Mouse (Mus musculus) neural tube, embryonic 10.5 days (tissue): ENCODE results near the gene B830017H08Rik.

Source experiments
- DNase-seq: peaks from one replicate; pipeline ENCODE4 v3.0.0-alpha.2; 2017; ENCODE audit warnings: low spot score; ENCODE audit errors: extremely low spot score

B830017H08Rik gene

GRCm38 (mm10) chr16:17809125-17809524 is 23.8 kb upstream of the B830017H08Rik start:
- DNase-seq, result peak; percentile 32

DNA sequence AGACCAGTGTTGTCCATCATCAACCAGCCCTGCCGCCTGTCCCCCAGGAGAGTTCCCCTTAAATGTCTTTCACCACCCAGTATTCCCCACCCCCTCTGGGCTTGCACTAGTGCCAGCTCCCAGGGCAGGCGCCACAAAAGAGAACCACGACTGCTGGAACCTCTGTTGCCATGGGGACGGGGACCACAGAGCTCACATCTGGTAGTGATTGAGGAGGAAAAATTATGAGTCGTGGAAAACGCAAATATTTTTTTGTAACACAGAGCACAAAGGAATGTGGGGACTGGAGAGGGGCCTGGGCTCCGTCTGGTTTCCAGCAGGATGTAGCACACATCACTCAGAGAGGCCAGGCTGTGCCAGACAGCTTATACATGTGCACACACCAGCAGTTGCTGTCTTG is 23.2 kb upstream of the B830017H08Rik start:
- DNase-seq, result peak; percentile 74

DNA sequence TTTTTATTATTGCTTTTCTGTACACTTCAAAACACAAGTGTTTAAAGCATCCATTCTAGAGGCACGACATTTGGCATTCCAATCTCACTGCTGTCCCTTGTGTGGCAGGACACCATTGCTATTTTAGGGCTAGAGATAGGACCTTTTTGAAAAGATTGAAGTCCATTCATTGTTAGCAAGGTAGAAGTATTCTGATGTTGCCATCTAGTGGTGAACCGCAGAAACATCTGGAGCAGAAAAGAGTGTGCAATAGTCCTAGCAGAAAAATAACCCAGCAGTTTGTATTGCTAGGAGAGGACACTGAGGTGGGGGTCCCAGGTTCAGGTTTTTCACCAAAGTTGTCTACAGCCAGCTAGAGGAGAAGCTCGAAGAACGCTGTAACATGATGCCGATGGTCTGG is 20.8 kb upstream of the B830017H08Rik start:
- DNase-seq, result peak; percentile 38

GRCm38 (mm10) chr16:17813173-17813572 is 19.7 kb upstream of the B830017H08Rik start:
- DNase-seq, result peak; percentile 15

DNA sequence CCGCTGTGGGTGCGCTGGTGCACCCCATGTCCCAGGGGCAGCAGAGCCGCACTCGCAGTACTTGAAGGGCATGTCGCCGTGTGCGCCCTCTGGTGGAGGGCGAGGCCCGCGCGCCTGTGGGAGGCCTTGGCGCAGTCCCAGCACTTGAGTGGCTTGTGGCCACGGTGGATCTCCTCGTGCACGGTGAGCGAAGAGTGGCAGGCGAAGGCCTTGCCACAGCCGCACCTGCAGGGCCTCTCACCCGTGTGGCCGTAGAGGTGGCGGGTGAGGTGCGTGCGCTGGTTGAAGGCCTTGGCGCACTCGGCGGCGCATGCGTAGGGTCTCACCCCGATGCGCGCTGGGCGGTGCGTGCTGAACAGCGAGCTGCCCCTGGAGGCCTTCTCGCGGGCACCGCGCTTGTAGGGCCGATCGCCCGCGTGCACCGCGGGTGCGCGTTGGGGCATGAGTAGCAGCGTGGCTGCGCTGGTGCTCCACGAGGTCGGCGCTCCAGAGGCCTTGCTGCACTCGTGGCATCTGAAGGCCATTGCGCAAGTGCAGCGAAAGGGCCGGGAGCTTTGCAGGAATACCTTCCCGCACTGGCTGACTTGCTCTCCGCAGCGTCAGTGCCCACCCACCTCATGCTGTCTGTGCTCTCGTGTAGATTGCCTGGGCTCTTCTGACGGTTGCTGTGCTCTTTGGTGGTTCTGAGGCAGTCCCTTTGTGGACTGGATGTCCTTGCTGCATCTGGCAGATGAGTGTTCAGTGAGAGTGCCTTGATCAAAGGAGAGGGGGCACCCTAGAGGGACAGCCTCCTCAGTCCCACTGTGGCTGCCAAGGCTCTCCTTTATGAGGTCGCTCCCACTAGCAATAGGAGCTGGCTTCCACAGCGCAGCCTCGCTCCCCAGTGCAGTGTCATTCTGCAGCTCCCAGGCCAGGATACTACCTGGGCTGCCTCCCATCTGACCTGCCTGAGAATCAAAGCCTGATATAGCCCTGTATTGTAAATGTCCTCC is 17.2 kb upstream of the B830017H08Rik start:
- DNase-seq, result peak; percentile 92

GRCm38 (mm10) chr16:17816528-17816927 is 16.4 kb upstream of the B830017H08Rik start:
- no peak for DNase-seq

- no peak for DNase-seq
These were observed 6.4 kb upstream of the B830017H08Rik start for GRCm38 (mm10) chr16:17826500-17826899.

DNA sequence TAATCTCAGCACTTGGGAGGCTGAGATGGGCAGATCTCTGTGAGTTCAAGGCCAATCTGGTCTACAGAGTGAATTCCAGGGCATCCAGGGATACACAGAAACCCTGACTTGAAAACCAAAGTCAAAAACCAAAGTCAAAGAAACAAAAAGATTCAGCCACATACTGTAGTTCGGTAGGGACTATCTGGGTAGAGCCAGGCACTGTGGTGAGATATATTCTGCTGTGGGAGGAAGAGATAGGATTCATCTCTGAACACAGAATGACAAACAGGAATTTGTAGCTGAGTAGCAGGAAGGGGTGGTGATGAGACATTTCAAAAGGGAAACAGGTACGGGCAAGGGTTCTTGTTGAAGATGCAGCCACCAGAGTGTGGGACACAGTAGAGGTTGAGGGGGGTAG is 4.7 kb upstream of the B830017H08Rik start:
- no peak for DNase-seq

DNA sequence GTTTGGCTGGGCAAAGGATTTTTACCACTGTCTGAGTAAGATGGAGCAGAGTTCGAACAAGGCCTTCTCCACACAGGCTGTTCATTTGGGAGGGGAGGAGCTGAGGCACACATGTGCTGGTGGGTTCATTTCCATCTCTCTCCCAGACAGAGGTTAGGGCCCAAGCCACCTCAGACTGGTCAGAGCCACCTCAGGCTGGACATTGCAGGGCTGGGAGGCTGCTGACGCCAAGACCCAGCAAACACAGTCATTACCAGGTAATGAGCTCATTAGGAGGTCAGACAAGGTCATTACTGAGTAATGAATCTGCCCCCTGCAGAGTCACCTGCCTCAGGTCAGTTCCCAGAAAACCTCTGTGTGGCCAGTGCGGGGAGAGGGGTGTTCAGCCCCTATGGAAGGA is 4.1 kb upstream of the B830017H08Rik start:
- no peak for DNase-seq

- no peak for DNase-seq
These were observed 2.3 kb upstream of the B830017H08Rik start for GRCm38 (mm10) chr16:17830385-17831178.

GRCm38 (mm10) chr16:17831781-17832180 is 1.1 kb upstream of the B830017H08Rik start:
- DNase-seq, result no peak

- peak; percentile 72 for DNase-seq
These were observed 380 bp downstream of the B830017H08Rik start for GRCm38 (mm10) chr16:17833321-17833680.

GRCm38 (mm10) chr16:17833681-17834399 is 919 bp downstream of the B830017H08Rik start:
- peak; percentile 75 for DNase-seq

DNA sequence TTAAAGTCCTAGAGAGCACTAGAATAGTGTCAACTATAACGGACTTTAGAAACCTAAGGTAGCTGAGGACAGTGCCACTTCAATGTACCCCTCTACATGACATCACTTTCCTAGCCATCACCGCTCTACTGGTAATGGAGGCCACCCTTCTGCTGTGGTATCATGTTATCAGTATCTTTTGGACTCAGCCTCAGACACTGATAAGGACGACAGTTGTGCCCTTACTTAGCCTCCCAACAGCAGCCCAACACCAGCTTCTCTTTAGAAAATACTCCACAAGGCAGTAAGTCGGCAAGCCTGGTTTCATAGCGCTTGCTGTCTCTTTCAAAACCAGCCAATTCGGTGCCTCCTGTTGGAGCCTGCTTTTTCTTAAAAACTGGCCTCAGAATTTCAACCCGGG is 1.6 kb downstream of the B830017H08Rik start:
- DNase-seq, result no peak

DNA sequence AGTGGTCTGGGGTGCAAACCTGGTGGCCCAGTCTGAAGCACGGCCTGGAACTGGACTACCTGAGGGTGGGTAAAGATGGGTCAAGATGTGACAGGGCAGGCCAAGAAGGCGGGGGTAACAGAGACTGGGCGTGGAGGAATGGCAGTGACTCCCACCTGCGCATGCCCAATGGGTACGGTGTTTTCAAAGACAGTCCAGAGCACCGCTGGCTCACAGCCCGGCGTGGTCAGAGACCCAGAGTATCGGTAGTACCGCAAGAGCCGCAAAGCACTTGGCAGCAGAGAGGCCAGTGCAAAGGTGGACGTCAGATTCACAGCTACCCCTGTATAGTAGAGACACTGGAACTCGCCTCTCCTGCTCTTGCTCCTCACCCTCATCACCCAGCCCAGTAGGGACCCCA is 2.6 kb downstream of the B830017H08Rik start:
- no peak for DNase-seq

DNA sequence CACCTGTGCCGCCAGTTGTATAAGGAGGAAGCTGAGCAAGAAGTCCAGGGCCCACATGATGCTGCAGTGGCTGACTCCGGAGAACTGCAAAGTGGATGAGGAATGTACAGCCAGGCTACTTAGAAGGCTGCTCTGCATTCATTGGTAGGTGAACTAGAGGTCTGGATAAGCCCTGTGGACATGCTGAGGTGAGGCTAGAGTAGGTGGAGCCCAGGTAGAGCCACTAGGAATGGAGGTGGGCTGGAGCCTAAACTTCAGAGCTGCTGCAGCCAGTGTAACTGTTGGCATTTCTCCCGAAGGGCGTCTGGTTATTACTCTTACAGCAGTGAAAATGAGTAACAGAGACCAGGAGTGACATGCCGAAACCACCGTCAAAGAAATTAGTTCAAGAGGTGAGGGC is 5.1 kb downstream of the B830017H08Rik start, which contains the start of gene Car15:
Gene Car15 (minus strand): TSS at position 314 of the 400 bp plus-strand sequence.
- DNase-seq, result no peak

GRCm38 (mm10) chr16:17839976-17840375 is 7.1 kb downstream of the B830017H08Rik start:
- no peak for DNase-seq

GRCm38 (mm10) chr16:17842437-17842836 is 9.5 kb downstream of the B830017H08Rik start:
- no peak for DNase-seq

DNA sequence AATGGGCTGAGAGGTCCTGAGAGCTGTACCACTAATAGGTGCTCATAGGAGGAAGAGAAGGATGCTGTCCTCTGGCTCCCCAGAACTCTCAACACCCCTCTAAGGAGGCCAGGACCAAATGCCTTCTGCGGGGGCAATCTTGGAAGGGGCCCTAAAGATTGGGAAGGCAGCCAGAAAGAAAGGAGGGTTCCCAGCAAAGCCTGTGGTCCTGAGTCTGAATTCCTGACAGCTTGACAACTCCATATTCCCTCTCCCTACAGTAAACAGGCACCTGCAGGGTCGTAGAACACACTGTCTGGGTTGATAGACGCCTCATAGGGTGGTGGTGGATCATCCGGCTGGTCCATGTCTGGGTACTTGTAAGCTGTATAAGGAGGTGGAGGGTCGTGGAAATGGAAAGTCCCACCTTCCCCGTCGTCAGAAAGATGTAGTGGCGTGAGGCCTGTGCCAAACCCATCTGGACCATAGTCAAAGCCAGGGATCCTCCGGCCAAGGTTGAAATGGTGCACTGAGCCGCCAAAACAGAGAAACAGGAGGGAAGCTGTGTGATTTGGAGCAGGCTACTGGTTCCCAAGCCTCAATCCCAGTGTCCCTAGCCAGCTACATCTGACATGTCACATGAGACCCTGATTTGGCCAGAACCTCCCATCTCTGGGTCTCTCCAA is 10.9 kb downstream of the B830017H08Rik start:
- DNase-seq, result no peak

DNA sequence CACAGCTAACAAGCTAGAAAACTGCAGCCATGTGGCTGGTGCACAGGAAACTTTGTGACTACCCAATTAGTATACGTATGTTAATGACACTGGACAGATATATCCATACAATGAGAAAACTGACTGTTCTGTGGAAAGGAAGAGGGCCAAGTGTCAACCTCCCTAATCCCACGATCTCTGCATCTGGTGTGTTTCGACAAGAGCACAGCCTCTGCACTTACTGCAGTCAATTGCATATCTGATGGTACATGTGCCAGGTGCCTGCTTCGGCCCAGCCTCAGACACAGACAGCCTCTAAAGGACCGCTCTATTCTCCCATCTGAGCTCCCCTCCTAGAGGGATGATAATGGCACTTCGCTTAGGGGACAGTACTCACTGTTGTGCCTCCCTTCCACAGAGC is 15.5 kb downstream of the B830017H08Rik start:
- no peak for DNase-seq

- DNase-seq, result no peak
These were observed 16.0 kb downstream of the B830017H08Rik start for GRCm38 (mm10) chr16:17848928-17849327.
